Mouse (Mus musculus) monocyte, adult 2 months (primary cell): ENCODE data around the gene Srr.

Experiments used
- DNase-seq, 2 experiments: peaks; one replicate each; pipeline ENCODE4 v3.0.0; 2022; ENCODE audit warnings: low spot score in 2 of 2, low read depth in 1 of 2

Srr gene

GRCm38 (mm10) chr11:74908618-74909399 lies 16.9 kb downstream of the Srr start:
- DNase-seq, result no peak

GRCm38 (mm10) chr11:74907850-74908249 lies 17.9 kb downstream of the Srr start:
- no peak for DNase-seq

GRCm38 (mm10) chr11:74902416-74902815 lies 23.3 kb downstream of the Srr start:
- DNase-seq, result no peak

- no peak for DNase-seq
Measured at GRCm38 (mm10) chr11:74901555-74901954, 24.2 kb downstream of the Srr start.

GRCm38 (mm10) chr11:74898517-74898827 lies 27.3 kb downstream of the Srr start:
- no peak for DNase-seq

- peak; percentile 71 to 83 for DNase-seq
Measured at GRCm38 (mm10) chr11:74897678-74898516, 27.9 kb downstream of the Srr start, which contains the start of gene Tsr1. TSS of gene Tsr1 (plus strand) at chr11:74898071.

GRCm38 (mm10) chr11:74896901-74897677 lies 28.7 kb downstream of the Srr start, which contains the start of gene Sgsm2:
TSS of gene Sgsm2 (minus strand) at chr11:74897060.
- DNase-seq, result peak; percentile 5 to 13

- peak; percentile 8 to 28 for DNase-seq
Measured at GRCm38 (mm10) chr11:74895980-74896900, 29.5 kb downstream of the Srr start.

GRCm38 (mm10) chr11:74894619-74895018 lies 31.1 kb downstream of the Srr start:
- DNase-seq, result no peak

GRCm38 (mm10) chr11:74883098-74883497 lies 42.6 kb downstream of the Srr start:
- DNase-seq, result no peak

- no peak for DNase-seq
Measured at GRCm38 (mm10) chr11:74881979-74882378, 43.8 kb downstream of the Srr start.

GRCm38 (mm10) chr11:74880999-74881398 lies 44.7 kb downstream of the Srr start:
- no peak for DNase-seq

- no peak for DNase-seq
Measured at GRCm38 (mm10) chr11:74876801-74877200, 48.9 kb downstream of the Srr start.

- DNase-seq, result no peak
Measured at GRCm38 (mm10) chr11:74874630-74875029, 51.1 kb downstream of the Srr start.

- DNase-seq, result no peak
Measured at GRCm38 (mm10) chr11:74870991-74871622, 54.6 kb downstream of the Srr start.

GRCm38 (mm10) chr11:74870544-74870943 lies 55.2 kb downstream of the Srr start:
- no peak for DNase-seq

GRCm38 (mm10) chr11:74869603-74870002 lies 56.1 kb downstream of the Srr start:
- no peak for DNase-seq

- DNase-seq, result no peak
Measured at GRCm38 (mm10) chr11:74868046-74868760, 57.5 kb downstream of the Srr start.

GRCm38 (mm10) chr11:74867181-74867580 lies 58.6 kb downstream of the Srr start:
- DNase-seq, result no peak
